Mouse (Mus musculus) MEL (cell line): ENCODE measurements around the gene Spred3. TPM values are rescaled to one million over a fixed set of nuclear protein-coding genes. Genes with fewer than 3 reads are reported as not detected.

ENCODE experiments used
- DNase-seq: peaks from one replicate; pipeline ENCODE4 v3.0.0; 2011; ENCODE audit warnings: low read depth, low spot score
- H3K27ac ChIP-seq: 2 replicates; pipeline ENCODE4 v1.5.1; 2012; ENCODE audit warnings: low read depth, mild to moderate bottlenecking, control low read depth, low read length, moderate library complexity; ENCODE audit not compliant: control insufficient read depth
- H3K27me3 ChIP-seq, 2 experiments: fragments of 150-350 bp in 1 of 2; sonication (generic) in 1 of 2; 2 replicates each; pipeline ENCODE4 v1.6.1; 2012; ENCODE audit warnings: low read length in 2 of 2, mild to moderate bottlenecking in 2 of 2, improper control_type of control experiment in 1 of 2, moderate library complexity in 1 of 2; ENCODE audit not compliant: insufficient read depth in 2 of 2, control insufficient read depth in 1 of 2
- H3K36me3 ChIP-seq, 2 experiments: 2 replicates each; pipeline ENCODE4 v1.6.1; 2012 to 2014; ENCODE audit warnings: low read length in 2 of 2, improper control_type of control experiment in 1 of 2, inconsistent platforms in 1 of 2, mild to moderate bottlenecking in 1 of 2; ENCODE audit not compliant: insufficient read depth in 2 of 2, control insufficient read depth in 1 of 2
- H3K4me1 ChIP-seq, 2 experiments: fragments of 150-350 bp in 1 of 2; sonication (generic) in 1 of 2; 2 replicates each; pipeline ENCODE4 v1.6.1; 2012; ENCODE audit warnings: low read length in 2 of 2, improper control_type of control experiment in 1 of 2, mild to moderate bottlenecking in 1 of 2; ENCODE audit not compliant: insufficient read depth in 2 of 2, control insufficient read depth in 1 of 2
- H3K4me3 ChIP-seq, 2 experiments: fragments of 150-350 bp in 1 of 2; sonication (generic) in 1 of 2; 2 replicates each; pipeline ENCODE4 v1.5.1; 2012; ENCODE audit warnings: low read depth in 2 of 2, low read length in 2 of 2, mild to moderate bottlenecking in 2 of 2, moderate library complexity in 2 of 2, control low read depth in 1 of 2, improper control_type of control experiment in 1 of 2; ENCODE audit not compliant: control insufficient read depth in 1 of 2, insufficient read depth in 1 of 2
- H3K79me2 ChIP-seq: 2 replicates; pipeline ENCODE4 v1.6.1; 2012; ENCODE audit warnings: mild to moderate bottlenecking, low read length, moderate library complexity; ENCODE audit not compliant: control insufficient read depth, poor library complexity, insufficient read depth
- H3K9ac ChIP-seq: 2 replicates; pipeline ENCODE4 v1.6.1; 2012; ENCODE audit warnings: low read depth, mild to moderate bottlenecking, control low read depth, low read length, moderate library complexity; ENCODE audit not compliant: control insufficient read depth, poor library complexity, severe bottlenecking
- H3K9me3 ChIP-seq: fragments of 150-350 bp; sonication (generic); replicated peaks from 2 replicates; pipeline ENCODE4 v1.6.1; 2012; ENCODE audit warnings: mild to moderate bottlenecking, low read length, improper control_type of control experiment, moderate library complexity; ENCODE audit not compliant: insufficient read depth
- E2F4 ChIP-seq: IDR thresholded peaks from 2 replicates; pipeline ENCODE4 v1.6.1; 2011; ENCODE audit warnings: low read depth, low read length, improper control_type of control experiment, borderline replicate concordance
- ELF1 ChIP-seq: IDR thresholded peaks from 2 replicates; pipeline ENCODE4 v1.6.1; 2014; ENCODE audit warnings: low read depth, mild to moderate bottlenecking, inconsistent platforms, low read length, improper control_type of control experiment, moderate library complexity
- EP300 ChIP-seq, 2 experiments: IDR thresholded peaks; 2 replicates each; pipeline ENCODE4 v1.6.1; 2011; ENCODE audit warnings: improper control_type of control experiment in 2 of 2, low read length in 2 of 2, low read depth in 1 of 2, mild to moderate bottlenecking in 1 of 2
- ETS1 ChIP-seq: IDR thresholded peaks from 2 replicates; pipeline ENCODE4 v1.6.1; 2012; ENCODE audit warnings: low read depth, mild to moderate bottlenecking, inconsistent platforms, low read length, improper control_type of control experiment, moderate library complexity
- GABPA ChIP-seq: IDR thresholded peaks from 2 replicates; pipeline ENCODE4 v1.6.1; 2012; ENCODE audit warnings: low read depth, mild to moderate bottlenecking, inconsistent platforms, low read length, improper control_type of control experiment, moderate library complexity
- GATA1 ChIP-seq: IDR thresholded peaks from 2 replicates; pipeline ENCODE4 v1.6.1; 2011; ENCODE audit warnings: low read depth, low read length, improper control_type of control experiment
- HCFC1 ChIP-seq: IDR thresholded peaks from 2 replicates; pipeline ENCODE4 v1.6.1; 2012; ENCODE audit warnings: low read depth, mild to moderate bottlenecking, inconsistent platforms, low read length, improper control_type of control experiment, moderate library complexity
- KAT2A ChIP-seq: conservative IDR thresholded peaks from 2 replicates; pipeline ENCODE4 v1.6.1; 2012; ENCODE audit warnings: low read depth, low read length, improper control_type of control experiment, inconsistent platforms
- MAFK ChIP-seq: IDR thresholded peaks from 2 replicates; pipeline ENCODE4 v1.6.1; 2011; ENCODE audit warnings: low read depth, mild to moderate bottlenecking, low read length, improper control_type of control experiment, borderline replicate concordance
- MAZ ChIP-seq: IDR thresholded peaks from 2 replicates; pipeline ENCODE4 v1.6.1; 2012; ENCODE audit warnings: low read depth, mild to moderate bottlenecking, inconsistent platforms, low read length, improper control_type of control experiment
- MEF2A ChIP-seq: IDR thresholded peaks from 2 replicates; pipeline ENCODE4 v1.6.1; 2014; ENCODE audit warnings: low read depth, mild to moderate bottlenecking, inconsistent platforms, low read length, improper control_type of control experiment; ENCODE audit not compliant: poor library complexity, insufficient replicate concordance, severe bottlenecking; ENCODE audit errors: extremely low read depth
- MXI1 ChIP-seq: IDR thresholded peaks from 2 replicates; pipeline ENCODE4 v1.6.1; 2011; ENCODE audit warnings: mild to moderate bottlenecking, low read depth, low read length, improper control_type of control experiment
- NRF1 ChIP-seq: IDR thresholded peaks from 2 replicates; pipeline ENCODE4 v1.6.1; 2014; ENCODE audit warnings: low read depth, mild to moderate bottlenecking, inconsistent platforms, low read length, improper control_type of control experiment, moderate library complexity; ENCODE audit not compliant: poor library complexity, insufficient read depth, severe bottlenecking
- POLR2A ChIP-seq, 2 experiments: IDR thresholded peaks; 2 replicates each; pipeline ENCODE4 v1.6.1; 2011 to 2012; ENCODE audit warnings: low read length in 2 of 2, mild to moderate bottlenecking in 2 of 2, control low read depth in 1 of 2, improper control_type of control experiment in 1 of 2, low read depth in 1 of 2, moderate library complexity in 1 of 2; ENCODE audit not compliant: control insufficient read depth in 1 of 2, insufficient read depth in 1 of 2, poor library complexity in 1 of 2
- POLR2AphosphoS2 ChIP-seq: IDR thresholded peaks from 2 replicates; pipeline ENCODE4 v1.6.1; 2011; ENCODE audit warnings: low read length, improper control_type of control experiment
- POLR2AphosphoS5 ChIP-seq: IDR thresholded peaks from 2 replicates; pipeline ENCODE4 v1.6.1; 2012; ENCODE audit warnings: low read depth, borderline replicate concordance, mild to moderate bottlenecking, inconsistent platforms, low read length, moderate library complexity, mixed read lengths
- RCOR1 ChIP-seq: IDR thresholded peaks from 2 replicates; pipeline ENCODE4 v1.6.1; 2012; ENCODE audit warnings: low read depth, mild to moderate bottlenecking, inconsistent platforms, low read length, improper control_type of control experiment
- SIN3A ChIP-seq: IDR thresholded peaks from 2 replicates; pipeline ENCODE4 v1.6.1; 2012; ENCODE audit warnings: low read length, improper control_type of control experiment, inconsistent platforms
- TBP ChIP-seq: IDR thresholded peaks from 2 replicates; pipeline ENCODE4 v1.8.0; 2011; ENCODE audit warnings: low read depth, low read length, improper control_type of control experiment
- UBTF ChIP-seq: IDR thresholded peaks from 2 replicates; pipeline ENCODE4 v1.6.1; 2012; ENCODE audit warnings: low read depth, mild to moderate bottlenecking, inconsistent platforms, low read length, improper control_type of control experiment, moderate library complexity, borderline replicate concordance; ENCODE audit not compliant: insufficient read depth
- ZKSCAN1 ChIP-seq: IDR thresholded peaks from 2 replicates; pipeline ENCODE4 v1.6.1; 2012; ENCODE audit warnings: low read depth, mild to moderate bottlenecking, inconsistent platforms, low read length, improper control_type of control experiment, moderate library complexity
- ZMIZ1 ChIP-seq: IDR thresholded peaks from 2 replicates; pipeline ENCODE4 v1.6.1; 2012; ENCODE audit warnings: low read depth, mild to moderate bottlenecking, inconsistent platforms, low read length, improper control_type of control experiment, moderate library complexity
- polyA plus RNA-seq, 2 experiments: library from polyadenylated mRNA; stranded (reverse) in 1 of 2; unstranded in 1 of 2; fragments of >175 nt in 1 of 2; fragments of >200 nt in 1 of 2; gene quantifications; 2 replicates each; pipeline versions ENCODE4 v1.2.1 to v1.2.4; 2012; ENCODE audit warnings: low replicate concordance in 2 of 2, low read depth in 1 of 2; ENCODE audit not compliant: insufficient read length in 2 of 2, insufficient read depth in 1 of 2, missing spikeins in 1 of 2
- total RNA-seq: library from RNA; depleted of rRNA; stranded (reverse); fragments of 300-350 nt; gene quantifications from 2 replicates; pipeline ENCODE4 v1.2.3, GENCODE M21; 2012

Spred3 gene
- total and polyA plus RNA-seq, 3 experiments: 0.42 to 3.9 TPM; not detected in 1

DNA sequence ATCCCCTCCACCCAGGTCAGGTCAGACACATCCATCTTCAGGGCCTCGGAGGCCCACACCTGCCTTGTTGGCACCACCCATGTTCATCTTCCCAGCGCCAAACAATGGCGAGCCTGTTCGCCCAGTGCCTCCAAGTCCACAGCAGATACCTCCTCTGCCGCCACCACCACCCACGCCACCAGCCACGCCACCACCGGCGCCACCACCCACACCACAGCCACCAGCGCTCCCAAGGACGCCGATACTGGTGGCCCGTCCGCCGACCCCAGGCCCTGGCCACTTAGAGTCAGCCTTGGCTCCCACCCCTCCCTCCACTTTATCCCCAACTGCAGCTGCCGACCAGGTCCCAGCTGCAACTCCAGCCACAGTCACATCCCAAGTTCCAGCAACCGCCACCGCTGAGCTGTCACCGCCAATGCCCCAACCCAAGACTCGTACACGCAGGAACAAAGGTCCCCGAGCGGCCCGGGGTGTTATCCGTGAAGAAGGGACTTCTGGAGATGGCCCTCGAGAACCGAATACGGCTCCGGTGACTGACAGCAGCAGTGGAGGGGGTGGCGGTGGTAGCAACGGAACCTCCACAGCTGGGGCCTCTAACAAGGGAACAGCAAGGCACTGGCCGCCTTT, 2.3 kb upstream of the Spred3 start:
- Histone ChIP-seq H3K9me3 (no peaks in the 10 kb centered on the region), H3K4me3 (no peak overlapping the region), H3K4me1 (peaks cover 0 to 11% of the 10 kb centered on the region in 2 experiments; a peak in 2 of 4 replicates), H3K79me2 (no peaks in the 10 kb centered on the region), H3K27ac (no peak overlapping the region), H3K9ac (no peak overlapping the region)
- DNase-seq: no peak
- no peak for TF ChIP-seq POLR2A (IDR thresholded peaks at IDR 0.05; ENCODE audit: control insufficient read depth in 1 of 2, insufficient read depth in 1 of 2, low read depth in 1 of 2, low read length in 2 of 2, poor library complexity in 1 of 2)
- TF ChIP-seq ZKSCAN1: no peak
- TF ChIP-seq KAT2A: no peak
- no peak for TF ChIP-seq MAZ
- no peak for TF ChIP-seq NRF1
- TF ChIP-seq ELF1: no peak
- TF ChIP-seq E2F4: no peak
- no peak for TF ChIP-seq SIN3A
- no peak for TF ChIP-seq MXI1
- TF ChIP-seq POLR2AphosphoS5: no peak
- no peak for TF ChIP-seq RCOR1
- no peak for TF ChIP-seq TBP
- no peak for TF ChIP-seq MEF2A
- no peak for TF ChIP-seq ZMIZ1
- TF ChIP-seq, all 39 proteins: peak for 0
- Histone ChIP-seq H3K36me3 (no peaks in the 10 kb centered on the region; a peak in 2 of 4 replicates), H3K27me3 (no peaks in the 10 kb centered on the region)

DNA sequence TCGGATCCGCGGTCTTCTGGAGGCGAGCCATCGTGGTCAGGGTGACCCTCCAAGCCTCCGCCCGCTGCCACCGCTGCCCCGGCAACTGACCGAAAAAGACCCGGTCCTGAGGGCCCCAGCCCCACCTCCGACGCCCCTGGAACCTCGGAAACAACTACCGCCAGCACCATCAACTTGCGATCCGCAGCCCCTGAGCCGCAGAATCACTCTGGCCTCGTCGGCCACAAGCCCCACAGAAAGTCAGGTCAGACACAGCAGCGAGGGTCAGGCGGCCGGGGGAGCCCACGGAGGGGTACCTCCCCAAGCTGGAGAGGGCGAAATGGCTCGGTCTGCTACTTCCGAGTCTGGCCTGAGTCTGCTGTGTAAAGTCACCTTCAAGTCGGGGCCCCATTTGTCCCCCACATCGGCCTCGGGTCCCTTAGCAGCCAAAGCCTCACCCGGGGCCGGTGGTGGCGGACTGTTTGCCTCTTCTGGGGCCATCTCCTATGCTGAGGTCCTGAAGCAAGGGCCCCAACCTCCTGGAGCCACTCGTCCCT, 1.4 kb upstream of the Spred3 start:
- H3K4me1 ChIP-seq: peaks cover 0 to 11% of the 10 kb centered on the region in 2 experiments; a peak in 2 of 4 replicates
- no peak for DNase-seq
- no peaks in the 10 kb centered on the region for H3K79me2 ChIP-seq
- no peak for TF ChIP-seq E2F4
- no peak for TF ChIP-seq ZMIZ1
- no peak for TF ChIP-seq ZKSCAN1
- TF ChIP-seq MEF2A: no peak
- TF ChIP-seq GABPA: no peak
- TF ChIP-seq EP300 (IDR thresholded peaks at IDR 0.05; ENCODE audit: low read depth in 1 of 2, low read length in 2 of 2): no peak
- no peak for TF ChIP-seq HCFC1
- TF ChIP-seq MAFK: no peak
- no peak for TF ChIP-seq KAT2A
- TF ChIP-seq ETS1: no peak
- no peak for TF ChIP-seq POLR2AphosphoS5
- TF ChIP-seq POLR2AphosphoS2: no peak
- TF ChIP-seq GATA1: no peak
- no peak for TF ChIP-seq ELF1
- TF ChIP-seq UBTF: no peak
- H3K27ac ChIP-seq: no peak overlapping the region
- no peaks in the 10 kb centered on the region for H3K9me3 ChIP-seq
- H3K4me3 ChIP-seq: peak overlapping the region in 1 of 2 experiments; percentile 77; a peak in 3 of 4 replicates
- H3K27me3 ChIP-seq: no peaks in the 10 kb centered on the region
- no peaks in the 10 kb centered on the region; a peak in 1 of 4 replicates for H3K36me3 ChIP-seq
- peak overlapping the region; percentile 64 for H3K9ac ChIP-seq
